Mouse (Mus musculus) forebrain, embryonic 16.5 days (tissue): ENCODE results near the gene Hoxb7. TPM values are rescaled to one million over a fixed set of nuclear protein-coding genes. Genes with fewer than 3 reads are reported as not detected.

Experiments used
- ATAC-seq: fragments of 200-750 bp; cut with Nextera tagmentation; 2 replicates; pipeline ENCODE4 v1.8.0; 2017; ENCODE audit warnings: mild to moderate bottlenecking, moderate library complexity
- H3K27ac ChIP-seq: fragments of 300-500 bp; sonication (generic); 2 replicates; pipeline ENCODE4 v1.5.1; 2014; ENCODE audit warnings: low read length, control low read depth
- H3K27me3 ChIP-seq: fragments of 300-500 bp; sonication (generic); replicated peaks from 2 replicates; pipeline ENCODE4 v1.6.1; 2014; ENCODE audit warnings: low read length; ENCODE audit not compliant: control insufficient read depth, insufficient read depth
- H3K36me3 ChIP-seq: fragments of 300-500 bp; sonication (generic); 2 replicates; pipeline ENCODE4 v1.6.1; 2014; ENCODE audit not compliant: control insufficient read depth, insufficient read depth
- H3K4me1 ChIP-seq: fragments of 300-500 bp; sonication (generic); replicated peaks from 2 replicates; pipeline ENCODE4 v1.6.1; 2014; ENCODE audit warnings: low read length; ENCODE audit not compliant: control insufficient read depth, insufficient read depth
- H3K4me2 ChIP-seq: fragments of 300-500 bp; sonication (generic); 2 replicates; pipeline ENCODE4 v1.6.1; 2014; ENCODE audit warnings: mild to moderate bottlenecking, low read length, control low read depth
- H3K4me3 ChIP-seq: fragments of 300-500 bp; sonication (generic); replicated peaks from 2 replicates; pipeline ENCODE4 v1.5.1; 2014; ENCODE audit warnings: mild to moderate bottlenecking, low read length, control low read depth
- H3K9ac ChIP-seq: fragments of 300-500 bp; sonication (generic); replicated peaks from 2 replicates; pipeline ENCODE4 v1.6.1; 2014; ENCODE audit warnings: low read depth, low read length, control low read depth
- H3K9me3 ChIP-seq: fragments of 300-500 bp; sonication (generic); 2 replicates; pipeline ENCODE4 v1.6.1; 2016; ENCODE audit warnings: low read length; ENCODE audit not compliant: control insufficient read depth
- WGBS: fragments of 180-500 bp; shearing (Covaris S2); extraction: QIAGEN DNeasy Blood & Tissue Kit; methylation state at CpG from one replicate; pipeline ENCODE4 v1.1.7; 2014; 5-methylcytosine and 5-hydroxymethylcytosine counted together
- polyA plus RNA-seq: library from polyadenylated mRNA; unstranded; fragments of >200 nt; fragmentation: Nextera tagmentation; extraction: Ambion mirVana; gene quantifications from 2 replicates; pipeline ENCODE4 v1.2.1, GENCODE M21; 2015

Gene Hoxb7
- polyA plus RNA-seq, 1 experiment from 2014 or later = not detected

DNA sequence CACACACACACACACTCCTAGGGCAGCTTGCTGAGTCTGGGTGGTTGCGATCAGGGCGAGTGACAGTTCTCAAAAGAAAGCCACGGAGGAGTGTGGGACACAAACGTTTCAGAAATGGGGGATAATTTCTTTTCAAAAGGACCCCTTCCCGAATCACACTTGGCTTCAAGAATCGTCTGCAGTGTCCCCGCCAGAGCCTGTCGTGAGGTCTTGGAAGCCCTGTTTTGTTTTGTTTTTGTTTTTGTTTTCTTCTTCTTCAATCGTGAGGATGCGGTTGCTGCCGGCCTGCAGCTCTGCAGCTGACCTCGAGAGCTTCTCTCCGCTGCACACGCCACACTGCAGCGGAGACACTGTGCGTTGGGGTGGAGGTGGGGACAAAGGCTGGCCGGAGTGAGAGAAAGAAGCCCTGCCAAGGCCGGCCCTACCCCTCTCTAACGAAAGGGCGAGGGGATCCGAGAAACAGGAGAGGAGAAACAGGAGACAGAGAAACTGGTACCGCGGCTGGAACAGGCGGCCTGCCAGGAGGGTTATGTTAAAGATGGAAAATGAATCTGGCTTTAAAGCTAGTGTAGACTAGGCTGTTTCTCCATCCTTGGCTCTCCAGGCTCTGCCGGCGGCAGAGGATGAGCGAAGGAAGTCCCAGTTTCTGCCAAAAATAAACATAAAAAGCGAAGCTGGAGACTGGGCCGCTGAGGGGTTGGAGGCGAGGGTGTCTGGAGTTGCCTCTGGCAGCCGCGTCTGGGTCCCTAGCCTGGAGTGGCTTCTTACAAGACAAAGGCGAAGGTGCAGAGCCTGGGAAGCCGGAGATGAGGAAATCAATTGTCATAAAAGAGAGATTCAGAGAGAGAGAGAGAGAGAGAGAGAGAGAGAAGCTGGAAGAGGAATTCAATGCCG lies 9.0 kb upstream of the Hoxb7 start:
- Histone ChIP-seq H3K4me2 (no peak overlapping the region), H3K27me3 (peaks cover 92% of the 10 kb centered on the region), H3K4me1 (peaks cover 2% of the 10 kb centered on the region; the same call in 1 of the 2 replicates), H3K4me3 (no peak overlapping the region), H3K27ac (no peak overlapping the region), H3K36me3 (no peaks in the 10 kb centered on the region), H3K9ac (no peak overlapping the region), H3K9me3 (no peaks in the 10 kb centered on the region)
- ATAC-seq = no peak
- 2% methylated on average over 35 of the region's 35 CpGs for WGBS

DNA sequence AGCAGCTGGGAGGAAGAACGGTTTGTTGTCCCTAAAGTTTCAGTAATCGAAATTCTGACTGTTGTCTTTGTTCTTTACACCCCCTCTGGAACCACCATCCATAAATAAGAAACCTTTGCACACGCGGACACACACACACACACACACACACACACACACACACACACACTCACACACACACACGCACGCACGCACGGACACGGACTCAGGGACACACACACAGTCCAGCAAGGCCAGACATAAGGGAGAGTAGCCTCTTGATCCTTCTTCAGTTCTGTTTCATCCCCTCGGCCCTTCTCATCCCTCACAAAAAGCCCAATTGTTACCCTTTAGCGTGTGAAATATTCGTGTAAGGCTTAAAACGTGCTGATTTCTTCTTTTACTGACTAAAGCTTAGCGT lies 8.1 kb upstream of the Hoxb7 start:
- H3K4me3 ChIP-seq = no peak overlapping the region
- no peaks in the 10 kb centered on the region for H3K36me3 ChIP-seq
- 16% methylated on average over 14 of the region's 14 CpGs for WGBS
- H3K4me1 ChIP-seq = no peaks in the 10 kb centered on the region
- peaks cover 88% of the 10 kb centered on the region for H3K27me3 ChIP-seq
- H3K27ac ChIP-seq = no peak overlapping the region
- no peak overlapping the region for H3K4me2 ChIP-seq
- H3K9ac ChIP-seq = no peak overlapping the region
- no peaks in the 10 kb centered on the region for H3K9me3 ChIP-seq
- no peak for ATAC-seq

DNA sequence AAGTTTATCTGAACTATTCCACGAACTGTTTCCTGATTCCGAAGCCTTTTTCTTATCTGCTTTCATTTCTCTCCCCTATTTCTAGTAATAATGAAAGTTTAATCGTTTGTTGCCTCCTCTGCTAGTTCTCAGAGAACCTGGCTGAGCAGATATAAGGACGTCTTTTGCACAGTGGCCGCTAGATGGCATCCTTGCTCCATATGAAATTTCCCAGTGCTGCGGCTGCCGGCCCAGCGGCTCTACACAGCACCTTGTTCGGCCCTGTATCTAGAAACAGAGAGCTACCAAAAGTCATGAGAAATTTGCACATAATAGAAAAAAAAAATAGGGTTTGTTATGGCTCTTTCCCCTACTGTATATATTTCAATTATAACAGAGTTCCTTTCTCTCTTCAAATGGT lies 7.7 kb upstream of the Hoxb7 start:
- Histone ChIP-seq H3K36me3 (no peaks in the 10 kb centered on the region), H3K4me1 (no peaks in the 10 kb centered on the region; the same call in 1 of the 2 replicates), H3K9me3 (no peaks in the 10 kb centered on the region), H3K27ac (no peak overlapping the region), H3K9ac (no peak overlapping the region), H3K27me3 (peaks cover 88% of the 10 kb centered on the region), H3K4me3 (no peak overlapping the region), H3K4me2 (no peak overlapping the region)
- peak; percentile 20; the same call in 1 of the 2 replicates for ATAC-seq
- under 1% methylated on average over 9 of the region's 9 CpGs for WGBS

DNA sequence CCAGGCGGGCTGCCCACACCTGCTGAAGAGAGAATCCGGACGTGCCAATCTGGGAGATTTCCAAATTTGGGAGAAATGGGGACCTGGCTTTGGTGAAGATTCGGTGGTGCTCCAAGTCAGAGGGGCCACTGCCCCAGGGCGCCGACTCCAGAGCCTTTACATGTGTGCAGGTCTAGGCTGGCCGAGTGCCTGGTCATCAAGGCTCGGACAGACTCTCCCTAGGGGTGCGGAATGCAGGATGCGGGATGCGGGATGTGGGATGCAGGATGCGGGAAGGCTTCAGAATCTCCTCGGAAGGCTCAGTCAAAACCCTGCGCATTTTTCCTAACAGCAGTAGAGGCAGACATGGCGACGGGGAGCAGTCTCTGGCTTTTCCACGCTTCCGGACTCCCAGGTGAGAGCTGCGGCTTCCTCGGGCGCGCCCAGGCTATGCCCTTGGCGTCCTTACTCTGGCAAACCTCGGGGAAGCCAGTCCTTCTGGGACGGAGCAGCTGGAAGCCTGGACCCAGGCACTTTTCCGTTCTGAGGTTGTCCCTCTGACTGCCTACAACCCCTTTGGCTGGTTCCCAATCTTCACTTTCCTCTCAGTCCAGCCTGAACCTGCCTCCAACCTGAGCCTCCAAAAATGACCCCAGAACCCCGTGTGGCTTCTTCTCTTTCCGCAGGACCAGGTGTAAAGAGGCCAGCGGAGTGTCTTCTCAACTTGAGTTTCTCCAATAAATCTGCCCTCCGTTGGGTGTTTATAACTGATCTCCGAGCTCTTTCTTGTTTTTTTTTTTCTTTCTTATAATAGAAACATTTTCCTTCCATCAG lies 6.8 kb upstream of the Hoxb7 start:
- Histone ChIP-seq H3K4me3 (no peak overlapping the region), H3K27ac (no peak overlapping the region), H3K27me3 (peaks cover 88% of the 10 kb centered on the region), H3K9me3 (no peaks in the 10 kb centered on the region), H3K4me1 (peaks cover 4% of the 10 kb centered on the region; the same call in 1 of the 2 replicates), H3K4me2 (no peak overlapping the region), H3K36me3 (no peaks in the 10 kb centered on the region), H3K9ac (no peak overlapping the region)
- ATAC-seq = no peak
- WGBS = 1% methylated on average over 31 of the region's 31 CpGs

DNA sequence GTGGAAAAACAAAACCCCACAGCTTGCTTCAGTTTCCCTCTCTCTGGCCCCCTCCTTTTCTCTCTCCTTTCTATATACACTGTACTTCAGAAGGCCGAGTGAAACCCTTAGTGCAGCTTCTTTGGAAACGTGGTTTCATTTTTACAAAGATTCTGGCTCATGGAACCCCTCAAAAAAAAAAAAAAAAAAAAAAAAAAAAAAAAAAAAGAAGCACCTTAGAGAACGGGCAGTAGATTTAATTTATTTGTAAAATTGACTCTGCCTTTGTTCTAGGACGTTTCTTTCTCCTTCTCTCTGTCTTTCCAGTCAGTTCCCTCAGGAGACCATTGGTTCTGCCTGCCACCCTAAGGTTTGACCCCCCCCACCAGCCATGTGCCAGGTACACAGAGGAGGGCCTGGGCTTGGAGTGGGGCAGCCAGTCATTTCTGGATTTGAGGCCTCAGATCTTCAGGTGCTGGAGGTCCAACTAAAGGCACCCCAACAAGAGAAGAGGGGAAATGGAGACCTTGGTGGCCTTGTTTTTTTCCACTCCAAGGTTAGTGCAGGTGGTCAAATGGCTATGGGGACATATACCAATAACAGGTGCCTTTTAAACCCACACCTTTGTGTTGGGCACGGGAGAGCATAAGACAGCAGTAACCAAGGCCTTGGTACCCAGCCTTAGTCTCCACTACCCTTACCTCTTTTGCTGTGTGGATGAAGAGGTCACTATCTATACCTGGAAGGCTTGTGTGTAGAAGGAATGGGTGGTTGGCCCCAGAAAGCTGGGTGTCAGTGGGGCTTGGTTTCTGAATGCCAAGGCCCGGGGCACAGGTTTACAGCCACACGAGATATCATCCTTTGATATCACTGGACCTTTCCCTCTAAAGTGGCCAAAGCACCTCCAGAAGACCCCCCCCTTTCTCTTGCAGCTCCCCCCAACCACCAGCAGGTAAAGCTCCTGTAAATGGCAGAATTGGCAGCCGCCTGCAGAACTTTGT lies 5.7 kb upstream of the Hoxb7 start:
- Histone ChIP-seq H3K9ac (no peak overlapping the region), H3K27me3 (peaks cover 84% of the 10 kb centered on the region), H3K9me3 (no peaks in the 10 kb centered on the region), H3K27ac (no peak overlapping the region), H3K4me1 (peaks cover 4% of the 10 kb centered on the region; the same call in 1 of the 2 replicates), H3K4me2 (no peak overlapping the region), H3K36me3 (no peaks in the 10 kb centered on the region), H3K4me3 (no peak overlapping the region)
- 4% methylated on average over 8 of the region's 8 CpGs for WGBS
- ATAC-seq = no peak

DNA sequence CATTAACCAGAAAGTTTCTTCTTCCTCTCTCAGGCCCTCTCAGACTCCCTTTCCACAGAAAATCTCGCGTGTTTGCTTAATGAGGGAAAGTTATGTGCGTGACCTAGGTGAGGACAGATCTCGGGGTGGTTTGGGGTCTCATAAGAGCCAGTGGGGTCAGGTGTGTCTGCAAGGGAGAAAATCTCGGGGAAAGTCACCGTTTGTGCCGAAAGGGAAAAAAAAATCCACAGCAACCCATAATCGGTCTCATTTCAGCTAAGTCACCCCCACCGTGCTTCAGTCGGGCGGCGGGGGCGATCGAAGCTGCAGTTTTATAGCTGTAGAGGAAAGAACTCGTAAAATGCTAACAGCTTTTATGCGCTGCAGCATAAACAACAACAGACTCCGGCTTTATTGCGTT lies 5.0 kb upstream of the Hoxb7 start:
- Histone ChIP-seq H3K36me3 (no peaks in the 10 kb centered on the region), H3K27ac (no peak overlapping the region), H3K9ac (no peak overlapping the region), H3K4me1 (peaks cover 4% of the 10 kb centered on the region; the same call in 1 of the 2 replicates), H3K4me3 (no peak overlapping the region), H3K27me3 (peaks cover 84% of the 10 kb centered on the region), H3K9me3 (no peaks in the 10 kb centered on the region), H3K4me2 (no peak overlapping the region)
- no peak for ATAC-seq
- 3% methylated on average over 18 of the region's 18 CpGs for WGBS

DNA sequence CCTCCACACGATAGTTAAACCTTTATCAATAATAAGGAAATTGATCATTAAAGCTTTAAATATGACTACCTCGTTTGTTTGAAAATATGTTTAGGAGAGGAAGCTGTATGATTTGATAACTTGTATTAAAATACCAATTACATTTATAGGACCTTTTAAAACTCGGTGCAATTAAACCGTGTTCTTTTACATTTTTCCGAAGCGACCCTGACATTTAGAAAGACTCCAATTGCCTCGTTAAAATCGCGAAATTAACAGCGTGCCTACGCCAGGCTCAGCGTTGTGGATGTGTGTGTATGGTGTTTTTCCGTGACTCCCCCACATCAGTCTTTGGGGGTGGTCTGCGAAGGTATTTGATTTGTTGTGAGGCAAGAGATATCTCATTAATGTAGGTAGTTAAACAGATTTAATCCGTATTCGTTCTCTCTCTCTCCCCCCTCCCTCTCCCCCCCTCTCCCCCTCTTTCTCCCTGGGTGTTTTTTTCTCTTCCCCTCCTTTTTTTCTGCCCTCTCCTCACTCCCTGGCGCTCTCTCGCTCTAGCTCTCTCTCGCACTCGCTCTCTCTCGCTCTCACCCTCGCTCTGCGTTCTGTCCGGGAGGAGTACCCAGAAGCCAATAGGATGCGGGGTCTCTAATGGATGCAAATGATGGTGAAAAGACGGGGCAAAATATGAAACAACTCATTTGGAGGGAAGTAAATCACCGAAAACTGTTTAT lies 4.4 kb upstream of the Hoxb7 start, which contains the start of gene Hoxb8:
TSS of gene Hoxb8 (plus strand) at position 51 of the 716 bp plus-strand sequence.
- H3K4me1 ChIP-seq = peaks cover 4% of the 10 kb centered on the region; the same call in 1 of the 2 replicates
- H3K27ac ChIP-seq = no peak within 1 kb of the TSS
- H3K4me3 ChIP-seq = no peak within 1 kb of the TSS
- no peak within 1 kb of the TSS for H3K4me2 ChIP-seq
- H3K9ac ChIP-seq = no peak within 1 kb of the TSS
- ATAC-seq = no peak
- H3K36me3 ChIP-seq = no peaks in the 10 kb centered on the region
- peaks cover 84% of the 10 kb centered on the region for H3K27me3 ChIP-seq
- 2% methylated on average over 27 of the region's 27 CpGs for WGBS
- no peaks in the 10 kb centered on the region for H3K9me3 ChIP-seq

DNA sequence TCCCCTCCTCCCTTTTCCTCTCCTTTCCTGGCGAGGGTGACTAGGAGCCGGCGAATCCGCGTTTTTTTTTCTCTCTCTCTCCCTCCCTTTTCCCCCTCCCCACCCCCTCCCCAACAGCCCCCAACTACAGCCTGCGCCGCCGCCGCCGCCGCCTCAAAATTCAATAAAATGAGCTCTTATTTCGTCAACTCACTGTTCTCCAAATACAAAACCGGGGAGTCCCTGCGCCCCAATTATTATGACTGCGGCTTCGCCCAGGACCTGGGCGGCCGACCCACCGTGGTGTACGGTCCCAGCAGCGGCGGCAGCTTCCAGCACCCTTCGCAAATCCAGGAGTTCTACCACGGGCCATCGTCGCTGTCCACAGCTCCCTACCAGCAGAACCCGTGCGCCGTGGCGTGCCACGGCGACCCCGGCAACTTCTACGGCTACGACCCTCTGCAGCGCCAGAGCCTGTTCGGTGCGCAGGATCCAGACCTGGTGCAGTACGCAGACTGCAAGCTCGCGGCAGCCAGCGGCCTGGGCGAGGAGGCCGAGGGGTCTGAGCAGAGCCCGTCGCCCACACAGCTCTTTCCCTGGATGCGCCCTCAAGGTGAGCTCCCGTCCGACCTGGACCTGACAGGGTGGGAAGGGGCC lies 3.5 kb upstream of the Hoxb7 start:
- no peak for ATAC-seq
- Histone ChIP-seq H3K4me2 (no peak overlapping the region), H3K27ac (no peak overlapping the region), H3K9ac (no peak overlapping the region), H3K27me3 (peaks cover 84% of the 10 kb centered on the region), H3K4me3 (no peak overlapping the region), H3K9me3 (no peaks in the 10 kb centered on the region), H3K4me1 (peaks cover 4% of the 10 kb centered on the region; the same call in 1 of the 2 replicates), H3K36me3 (no peaks in the 10 kb centered on the region)
- WGBS = under 1% methylated on average over 48 of the region's 49 CpGs
